9 mouse cellular contexts compared by ENCODE assay signal in the genomic region with DNA sequence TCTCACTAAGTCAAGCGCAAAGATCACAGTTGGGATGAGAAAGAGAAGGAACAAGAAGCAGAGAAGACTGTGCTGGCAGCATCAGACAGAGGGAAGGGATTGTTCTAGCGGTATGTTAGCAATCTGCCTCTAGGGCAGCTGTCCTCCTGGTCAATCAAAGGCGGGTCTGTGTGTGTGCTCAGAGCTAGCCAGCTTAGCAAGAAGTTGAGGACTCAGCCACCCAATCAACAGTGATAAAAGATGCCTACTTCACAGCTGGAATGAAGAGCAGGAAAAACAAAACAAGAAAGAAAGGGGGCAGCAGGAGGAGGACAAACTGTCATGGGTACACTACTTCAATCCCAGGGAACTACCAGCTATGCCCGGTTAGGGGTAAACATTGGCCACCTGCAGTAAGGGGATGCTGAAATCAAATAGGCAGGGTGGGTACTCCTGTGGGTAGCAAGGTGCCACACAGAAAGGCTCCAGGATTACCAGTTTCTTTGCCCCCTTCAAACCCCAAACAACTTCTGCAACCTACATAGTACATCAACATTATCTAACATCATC. TPM values are rescaled to one million over a fixed set of nuclear protein-coding genes. Genes with fewer than 3 reads are reported as not detected.
DNase-seq lines count a peak whose midpoint lies in the region; ATAC-seq and TF ChIP-seq lines count a peak whose summit lies in the region.
"Had no signal": no experiment of that assay in that cellular context is flagged by ENCODE, and none has a peak within 500 bp of the region (broad histone marks: within the 10 kb centered on the region; RNA-seq: fewer than 3 reads in every experiment).

No protein-coding gene starts in this region.

- no peaks in the 10 kb centered on the region; the same call in 1 of the 2 replicates for H3K36me3 ChIP-seq in embryonic facial prominence, embryonic 12.5 days
- no peaks in the 10 kb centered on the region for H3K36me3 ChIP-seq in intestine, embryonic 16.5 days (ENCODE audit: control insufficient read depth, insufficient read depth, low read length)
- H3K36me3 ChIP-seq in midbrain, embryonic 15.5 days (replicated peaks), result no peaks in the 10 kb centered on the region

- H3K4me1 ChIP-seq in embryonic facial prominence, embryonic 12.5 days, result peaks cover 63% of the 10 kb centered on the region
- H3K4me1 ChIP-seq in intestine, embryonic 16.5 days (ENCODE audit: control insufficient read depth, insufficient read depth, low read length), result peaks cover 63% of the 10 kb centered on the region
- H3K4me1 ChIP-seq in midbrain, embryonic 15.5 days, result peaks cover 48% of the 10 kb centered on the region

- no peak for DNase-seq in left cerebral cortex, adult 2 months (ENCODE audit: extremely low spot score in 1 of 2, low spot score in 2 of 2)
- DNase-seq in left cerebral cortex, postnatal 25 days (ENCODE audit: low spot score in 2 of 2), result no peak
- DNase-seq in gastrocnemius, postnatal 14 days, result no peak
- DNase-seq in c-Kit-positive CD71-positive TER-119-positive erythroid progenitor cells, embryonic 14.5 days (ENCODE audit: low spot score), result no peak

- H3K27me3 ChIP-seq in embryonic facial prominence, embryonic 12.5 days, result no peaks in the 10 kb centered on the region
- H3K27me3 ChIP-seq in intestine, embryonic 16.5 days (replicated peaks; ENCODE audit: control insufficient read depth, insufficient read depth, low read length), result no peaks in the 10 kb centered on the region
- H3K27me3 ChIP-seq in midbrain, embryonic 15.5 days (replicated peaks), result no peaks in the 10 kb centered on the region

- no peak for ATAC-seq in embryonic facial prominence, embryonic 12.5 days (ENCODE audit: insufficient number of reproducible peaks, insufficient read depth, low FRiP score, low TSS enrichment)
- no peak for ATAC-seq in intestine, embryonic 16.5 days
- ATAC-seq in midbrain, embryonic 15.5 days (replicated peaks), result no peak; the same call in 1 of the 2 replicates
- no peak for ATAC-seq in CD4-positive, CD25-positive, alpha-beta regulatory T cell, adult 4 months

- peak overlapping the region; percentile 84 for H3K27ac ChIP-seq in left cerebral cortex, adult 2 months
- H3K27ac ChIP-seq in embryonic facial prominence, embryonic 12.5 days, result peak overlapping the region; percentile 93
- H3K27ac ChIP-seq in intestine, embryonic 16.5 days (ENCODE audit: low read length), result peak overlapping the region; percentile 98
- peak overlapping the region; percentile 64 for H3K27ac ChIP-seq in midbrain, embryonic 15.5 days

- H3K9me3 ChIP-seq in embryonic facial prominence, embryonic 12.5 days, result no peaks in the 10 kb centered on the region
- H3K9me3 ChIP-seq in intestine, embryonic 16.5 days (ENCODE audit: control insufficient read depth, low read length), result no peaks in the 10 kb centered on the region
- H3K9me3 ChIP-seq in midbrain, embryonic 15.5 days, result no peaks in the 10 kb centered on the region

- H3K4me2 ChIP-seq in embryonic facial prominence, embryonic 12.5 days (replicated peaks), result peak overlapping the region; percentile 9; the same call in 1 of the 2 replicates
- peak overlapping the region; percentile 59 for H3K4me2 ChIP-seq in intestine, embryonic 16.5 days (ENCODE audit: low read depth, low read length)
- H3K4me2 ChIP-seq in midbrain, embryonic 15.5 days, result no peak overlapping the region

- 12% methylated on average over 4 of the region's 4 CpGs for WGBS in embryonic facial prominence, embryonic 12.5 days
- WGBS in intestine, embryonic 16.5 days, result 26% methylated on average over 4 of the region's 4 CpGs
- 25% methylated on average over 4 of the region's 4 CpGs for WGBS in midbrain, embryonic 15.5 days

- no peak; the same call in 1 of the 2 replicates for TF ChIP-seq CTCF in left cerebral cortex, adult 2 months (IDR thresholded peaks at IDR 0.05)

- intact Hi-C loops in left cerebral cortex, adult 2 months (cut with DNase I), result loop anchor here (2.0 kb wide), 1 partner anchor 14 kb away; no protein-coding TSS in a partner anchor
- intact Hi-C loops in left cerebral cortex, postnatal 25 days (cut with DNase I), result loop anchor here (2.0 kb wide), 1 partner anchor 14 kb away; no protein-coding TSS in a partner anchor
- intact Hi-C loops in gastrocnemius, postnatal 14 days (cut with DNase I; ENCODE audit: low total_unique reads), result no loop called here

- H3K4me3 ChIP-seq in left cerebral cortex, adult 2 months, result no peak overlapping the region
- H3K4me3 ChIP-seq in embryonic facial prominence, embryonic 12.5 days, result no peak overlapping the region
- peak overlapping the region; percentile 31 for H3K4me3 ChIP-seq in intestine, embryonic 16.5 days (ENCODE audit: low read length)
- H3K4me3 ChIP-seq in midbrain, embryonic 15.5 days, result no peak overlapping the region

- H3K9ac ChIP-seq in embryonic facial prominence, embryonic 12.5 days, result no peak overlapping the region
- H3K9ac ChIP-seq in intestine, embryonic 16.5 days (ENCODE audit: low read depth, low read length), result peak overlapping the region; percentile 63
- H3K9ac ChIP-seq in midbrain, embryonic 15.5 days, result no peak overlapping the region

RNA-seq across cellular contexts. Expression of gene Ctnnd1, which starts 15.6 kb away (rescaled TPM):
- 10 to 100 TPM; 65.1 to 70.2 TPM for total RNA-seq in left cerebral cortex, adult 2 months (2021)
- 10 to 100 TPM; 69.0 to 69.4 TPM for total RNA-seq in left cerebral cortex, postnatal 25 days (2021)
- polyA plus RNA-seq in embryonic facial prominence, embryonic 12.5 days (2016; fragmentation: Nextera tagmentation; extraction: Ambion mirVana), result 45.5 and 49.0 TPM in 2 replicates
- 57.2 and 64.1 TPM in 2 replicates for polyA plus RNA-seq in intestine, embryonic 16.5 days (2015; fragmentation: Nextera tagmentation; extraction: Ambion mirVana)
- polyA plus RNA-seq in midbrain, embryonic 15.5 days (2015; fragmentation: Nextera tagmentation; extraction: Ambion mirVana), result 31.3 and 34.2 TPM in 2 replicates
- 10 to 100 TPM; 46.4 to 49.7 TPM for total RNA-seq in gastrocnemius, postnatal 14 days (2021)
- 1 to 10 TPM in 1 of 2 experiments, under 1 TPM in 1; 0.89 to 1.1 TPM for polyA plus RNA-seq in CD4-positive, CD25-positive, alpha-beta regulatory T cell, adult 4 months (2017; shearing (Covaris generic))

RNA-seq across cellular contexts. Expression of gene Btbd18, which starts 23.9 kb away (rescaled TPM):
- not detected for total RNA-seq in left cerebral cortex, adult 2 months (2021)
- total RNA-seq in left cerebral cortex, postnatal 25 days (2021), result not detected
- polyA plus RNA-seq in embryonic facial prominence, embryonic 12.5 days (2016; fragmentation: Nextera tagmentation; extraction: Ambion mirVana), result 0.36 and 0.47 TPM in 2 replicates
- polyA plus RNA-seq in intestine, embryonic 16.5 days (2015; fragmentation: Nextera tagmentation; extraction: Ambion mirVana), result 0.07 and 0.12 TPM in 2 replicates
- 0.14 and 0.19 TPM in 2 replicates for polyA plus RNA-seq in midbrain, embryonic 15.5 days (2015; fragmentation: Nextera tagmentation; extraction: Ambion mirVana)
- not detected for total RNA-seq in gastrocnemius, postnatal 14 days (2021)
- polyA plus RNA-seq in CD4-positive, CD25-positive, alpha-beta regulatory T cell, adult 4 months (2017; shearing (Covaris generic)), result under 1 TPM in 1 of 2 experiments, not detected in 1; 0.48 TPM
- total RNA-seq: left cerebral cortex, postnatal 10 days had no signal

RNA-seq across cellular contexts. Expression of gene Selenoh, which starts 35.6 kb away (rescaled TPM):
- 10 to 100 TPM; 27.4 to 33.3 TPM for total RNA-seq in left cerebral cortex, adult 2 months (2021)
- 10 to 100 TPM; 31.7 to 39.6 TPM for total RNA-seq in left cerebral cortex, postnatal 25 days (2021)
- polyA plus RNA-seq in embryonic facial prominence, embryonic 12.5 days (2016; fragmentation: Nextera tagmentation; extraction: Ambion mirVana), result 348 and 377 TPM in 2 replicates
- polyA plus RNA-seq in intestine, embryonic 16.5 days (2015; fragmentation: Nextera tagmentation; extraction: Ambion mirVana), result 184 and 206 TPM in 2 replicates
- 168 and 174 TPM in 2 replicates for polyA plus RNA-seq in midbrain, embryonic 15.5 days (2015; fragmentation: Nextera tagmentation; extraction: Ambion mirVana)
- total RNA-seq in gastrocnemius, postnatal 14 days (2021), result 10 to 100 TPM; 13.3 to 15.6 TPM
- 100 to 1,000 TPM in 1 of 2 experiments, 10 to 100 TPM in 1; 96.4 to 131 TPM for polyA plus RNA-seq in CD4-positive, CD25-positive, alpha-beta regulatory T cell, adult 4 months (2017; shearing (Covaris generic))

RNA-seq across cellular contexts. Expression of gene Gm28635, which starts 42.8 kb away (rescaled TPM):
- 1 to 10 TPM; 7.6 to 9.6 TPM for total RNA-seq in left cerebral cortex, adult 2 months (2021)
- total RNA-seq in left cerebral cortex, postnatal 25 days (2021), result 1 to 10 TPM; 7.7 to 10.0 TPM
- not detected in 2 replicates for polyA plus RNA-seq in embryonic facial prominence, embryonic 12.5 days (2016; fragmentation: Nextera tagmentation; extraction: Ambion mirVana)
- not detected in 2 replicates for polyA plus RNA-seq in intestine, embryonic 16.5 days (2015; fragmentation: Nextera tagmentation; extraction: Ambion mirVana)
- polyA plus RNA-seq in midbrain, embryonic 15.5 days (2015; fragmentation: Nextera tagmentation; extraction: Ambion mirVana), result not detected in 2 replicates
- total RNA-seq in gastrocnemius, postnatal 14 days (2021), result not detected
- not detected for polyA plus RNA-seq in CD4-positive, CD25-positive, alpha-beta regulatory T cell, adult 4 months (2017; shearing (Covaris generic))

RNA-seq across cellular contexts. Expression of gene Med19, which starts 43.2 kb away (rescaled TPM):
- 10 to 100 TPM; 30.7 to 30.9 TPM for total RNA-seq in left cerebral cortex, adult 2 months (2021)
- 10 to 100 TPM; 30.4 to 32.0 TPM for total RNA-seq in left cerebral cortex, postnatal 25 days (2021)
- polyA plus RNA-seq in embryonic facial prominence, embryonic 12.5 days (2016; fragmentation: Nextera tagmentation; extraction: Ambion mirVana), result 38.0 and 40.7 TPM in 2 replicates
- 29.0 and 31.6 TPM in 2 replicates for polyA plus RNA-seq in intestine, embryonic 16.5 days (2015; fragmentation: Nextera tagmentation; extraction: Ambion mirVana)
- 49.5 and 50.1 TPM in 2 replicates for polyA plus RNA-seq in midbrain, embryonic 15.5 days (2015; fragmentation: Nextera tagmentation; extraction: Ambion mirVana)
- total RNA-seq in gastrocnemius, postnatal 14 days (2021), result 1 to 10 TPM; 7.4 to 9.9 TPM
- polyA plus RNA-seq in CD4-positive, CD25-positive, alpha-beta regulatory T cell, adult 4 months (2017; shearing (Covaris generic)), result 10 to 100 TPM; 14.9 to 18.3 TPM

Comparison
In these comparisons a context has a peak if more than half of its experiments do, and no peak if none do; other contexts are left out.
1. RNA of gene Ctnnd1, which starts 15.6 kb away (polyA plus RNA-seq): 57.2 to 64.1 TPM in intestine, embryonic 16.5 days, 45.5 to 49.0 TPM in embryonic facial prominence, embryonic 12.5 days and 31.3 to 34.2 TPM in midbrain, embryonic 15.5 days; 0.89 to 1.1 TPM in CD4-positive, CD25-positive, alpha-beta regulatory T cell, adult 4 months; every median in the first group is over 10 times any median in the second.
2. Peak in every context shown above with its lines, with median percentiles within 50 percentile points of each other: H3K27ac ChIP-seq.